Mouse (Mus musculus) small intestine, adult 2 months (tissue): ENCODE data around the gene Usp1.

Source experiments
- CTCF ChIP-seq: fragments of 200-500 bp; IDR thresholded peaks from 2 replicates; pipeline ENCODE4 v1.5.1; 2012; ENCODE audit warnings: low read depth, mild to moderate bottlenecking, control low read depth, inconsistent platforms, low read length, moderate library complexity, mixed read lengths; ENCODE audit not compliant: insufficient replicate concordance, insufficient read length; ENCODE audit errors: extremely low read depth
- POLR2A ChIP-seq: fragments of 200-500 bp; IDR thresholded peaks from 2 replicates; pipeline ENCODE4 v1.6.1; 2012; ENCODE audit warnings: low read depth, mild to moderate bottlenecking, control low read depth, inconsistent platforms, low read length, moderate library complexity

GRCm38 (mm10) chr4:98978693-98979092, 55.1 kb downstream of the Usp1 start:
- TF ChIP-seq CTCF (no peak), POLR2A (no peak)
